Mouse (Mus musculus): Measurements from ENCODE around the gene Ganab.
"Not testable (repeated sequence)": the region's sequence is repeated elsewhere in the genome, so short reads cannot be mapped to it uniquely, and the experiment has no call there.

Ganab gene

GRCm38 (mm10) chr19:8888511-8889385 is 9.1 kb upstream of the Ganab start, which contains the start of the genes 1810009A15Rik and Gm49416:
Gene 1810009A15Rik, plus strand, starts transcription at chr19:8888853.
Gene Gm49416, plus strand, starts transcription at chr19:8888926.
- DNase-seq (ENCODE audit: low read depth) = peak; percentile 99

GRCm38 (mm10) chr19:8892829-8893766 is 4.8 kb upstream of the Ganab start, which contains the start of gene Ints5:
Gene Ints5, plus strand, starts transcription at chr19:8893005.
- peak; percentile 95 for DNase-seq (ENCODE audit: low read depth)

- DNase-seq (ENCODE audit: low read depth) = no peak
Observed at GRCm38 (mm10) chr19:8895397-8895960, 2.4 kb upstream of the Ganab start.

- DNase-seq (ENCODE audit: low read depth) = not testable (repeated sequence)
Observed at GRCm38 (mm10) chr19:8896231-8896630, 1.6 kb upstream of the Ganab start.

GRCm38 (mm10) chr19:8897211-8897864 is 533 bp upstream of the Ganab start:
- DNase-seq (ENCODE audit: low read depth) = peak; percentile 31

- peak; percentile 61 for DNase-seq (ENCODE audit: low read depth)
Observed at GRCm38 (mm10) chr19:8898576-8898975, 705 bp downstream of the Ganab start.

GRCm38 (mm10) chr19:8899079-8899478 is 1.2 kb downstream of the Ganab start:
- DNase-seq (ENCODE audit: low read depth) = no peak

GRCm38 (mm10) chr19:8903412-8903811 is 5.5 kb downstream of the Ganab start:
- DNase-seq (ENCODE audit: low read depth) = no peak

GRCm38 (mm10) chr19:8908531-8908930 is 10.7 kb downstream of the Ganab start:
- DNase-seq (ENCODE audit: low read depth) = no peak

- DNase-seq (ENCODE audit: low read depth) = no peak
Observed at GRCm38 (mm10) chr19:8911810-8912209, 13.9 kb downstream of the Ganab start.

- DNase-seq (ENCODE audit: low read depth) = no peak
Observed at GRCm38 (mm10) chr19:8914212-8914611, 16.3 kb downstream of the Ganab start.

- peak; percentile 83 for DNase-seq (ENCODE audit: low read depth)
Observed at GRCm38 (mm10) chr19:8919000-8919399, 21.1 kb downstream of the Ganab start.

- no peak for DNase-seq (ENCODE audit: low read depth)
Observed at GRCm38 (mm10) chr19:8919684-8920072, 21.8 kb downstream of the Ganab start.

- peak; percentile 91 for DNase-seq (ENCODE audit: low read depth)
Observed at GRCm38 (mm10) chr19:8920073-8920736, 22.3 kb downstream of the Ganab start, which contains the start of gene B3gat3. Gene B3gat3, plus strand, starts transcription at chr19:8920374.

- DNase-seq (ENCODE audit: low read depth) = peak; percentile 85
Observed at GRCm38 (mm10) chr19:8920836-8921291, 23.0 kb downstream of the Ganab start.

GRCm38 (mm10) chr19:8921741-8922140 is 23.9 kb downstream of the Ganab start:
- DNase-seq (ENCODE audit: low read depth) = peak; percentile 53

GRCm38 (mm10) chr19:8926766-8927165 is 28.9 kb downstream of the Ganab start:
- DNase-seq (ENCODE audit: low read depth) = peak; percentile 63

GRCm38 (mm10) chr19:8927891-8928525 is 30.1 kb downstream of the Ganab start:
- DNase-seq (ENCODE audit: low read depth) = no peak

- DNase-seq (ENCODE audit: low read depth) = no peak
Observed at GRCm38 (mm10) chr19:8928689-8929223, 30.9 kb downstream of the Ganab start.

Measured in induced T-regulatory cell, adult 2 months (primary cell).